Mouse (Mus musculus): ENCODE data around the gene Pnliprp2. TPM values are rescaled to one million over a fixed set of nuclear protein-coding genes. Genes with fewer than 3 reads are reported as not detected.
A peak's percentile ranks its signal among the peaks of the same experiment; 100 is the strongest.

Gene Pnliprp2
- polyA plus RNA-seq, 1 experiment from 2014 or later: 0.24 TPM

DNA sequence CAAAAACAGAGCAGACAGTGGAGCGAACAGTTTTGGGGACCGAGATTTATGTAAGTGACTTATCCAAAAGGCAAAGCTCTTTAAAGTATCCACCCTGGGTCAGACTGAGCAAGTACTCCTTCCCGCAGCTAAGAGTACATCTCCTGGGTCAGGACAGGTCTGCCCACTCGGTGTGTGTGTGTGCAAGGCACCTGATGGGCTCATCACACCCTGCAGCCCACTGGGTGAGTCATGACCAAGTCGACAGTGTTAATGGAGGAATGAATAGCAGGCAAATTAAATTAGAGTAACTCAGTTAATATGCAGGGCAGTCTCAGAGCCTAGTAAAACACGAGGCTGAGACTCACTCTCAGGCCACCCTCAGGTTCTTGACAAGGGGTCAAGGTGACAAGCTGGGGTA is 49.3 kb downstream of the Pnliprp2 start:
- Histone ChIP-seq H3K36me3 (replicated peaks) (0 out of 2 replicates have a peak, but pooled peaks cover under 1% of the 10 kb centered on the region), H3K4me1 (no peaks in the 10 kb centered on the region), H3K27ac (no peak overlapping the region), H3K4me3 (no peak overlapping the region), H3K9me3 (no peaks in the 10 kb centered on the region), H3K27me3 (ENCODE audit: poor library complexity, severe bottlenecking) (no peaks in the 10 kb centered on the region)
- DNase-seq (ENCODE audit: extremely low spot score, low spot score): no peak
- WGBS: 82% methylated on average over 6 of the region's 6 CpGs

DNA sequence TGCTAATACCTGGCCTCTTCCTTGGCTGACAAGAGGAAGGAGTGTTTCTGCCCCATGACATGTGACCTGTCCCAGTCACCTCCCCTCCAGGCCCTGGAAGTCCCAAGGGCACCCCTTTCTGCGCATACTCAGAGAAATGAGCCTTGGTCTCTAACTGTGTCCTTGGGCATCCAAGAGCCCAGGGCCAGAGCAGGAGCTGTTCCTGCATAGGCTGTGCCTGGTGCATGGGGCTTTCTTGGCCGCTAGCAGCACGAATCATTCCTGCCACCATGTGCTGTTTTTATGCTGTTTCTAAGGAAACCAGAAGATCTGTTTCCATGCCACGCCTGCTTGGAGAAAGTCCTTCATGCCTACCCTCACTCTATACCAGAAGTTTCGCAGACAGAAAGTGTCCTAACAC is 51.0 kb downstream of the Pnliprp2 start:
- Histone ChIP-seq H3K4me1 (no peaks in the 10 kb centered on the region), H3K4me3 (no peak overlapping the region), H3K27ac (no peak overlapping the region), H3K36me3 (replicated peaks) (no peaks in the 10 kb centered on the region), H3K9me3 (no peaks in the 10 kb centered on the region), H3K27me3 (ENCODE audit: poor library complexity, severe bottlenecking) (no peaks in the 10 kb centered on the region)
- no peak for DNase-seq (ENCODE audit: extremely low spot score, low spot score)
- WGBS: 88% methylated on average over 5 of the region's 5 CpGs

GRCm38 (mm10) chr19:58815179-58815922 is 55.8 kb downstream of the Pnliprp2 start:
- Histone ChIP-seq H3K4me1 (no peaks in the 10 kb centered on the region), H3K4me3 (no peak overlapping the region), H3K27ac (no peak overlapping the region), H3K36me3 (replicated peaks) (no peaks in the 10 kb centered on the region), H3K27me3 (ENCODE audit: poor library complexity, severe bottlenecking) (no peaks in the 10 kb centered on the region), H3K9me3 (no peaks in the 10 kb centered on the region)
- DNase-seq (ENCODE audit: extremely low spot score, low spot score): no peak
- WGBS: 90% methylated on average over 13 of the region's 13 CpGs

- no peaks in the 10 kb centered on the region for H3K4me1 ChIP-seq
- 89% methylated on average over 17 of the region's 17 CpGs for WGBS
- H3K36me3 ChIP-seq (replicated peaks): no peaks in the 10 kb centered on the region
- no peaks in the 10 kb centered on the region for H3K27me3 ChIP-seq (ENCODE audit: poor library complexity, severe bottlenecking)
- DNase-seq (ENCODE audit: extremely low spot score, low spot score): no peak
- no peak overlapping the region for H3K27ac ChIP-seq
- no peak overlapping the region for H3K4me3 ChIP-seq
- no peaks in the 10 kb centered on the region for H3K9me3 ChIP-seq
These were observed 57.0 kb downstream of the Pnliprp2 start for GRCm38 (mm10) chr19:58816453-58817041.

GRCm38 (mm10) chr19:58817398-58817797 is 57.9 kb downstream of the Pnliprp2 start:
- WGBS: 90% methylated on average over 11 of the region's 11 CpGs
- Histone ChIP-seq H3K4me1 (no peaks in the 10 kb centered on the region), H3K4me3 (no peak overlapping the region), H3K27ac (no peak overlapping the region), H3K27me3 (ENCODE audit: poor library complexity, severe bottlenecking) (no peaks in the 10 kb centered on the region), H3K9me3 (no peaks in the 10 kb centered on the region), H3K36me3 (replicated peaks) (no peaks in the 10 kb centered on the region)
- DNase-seq (ENCODE audit: extremely low spot score, low spot score): no peak

DNA sequence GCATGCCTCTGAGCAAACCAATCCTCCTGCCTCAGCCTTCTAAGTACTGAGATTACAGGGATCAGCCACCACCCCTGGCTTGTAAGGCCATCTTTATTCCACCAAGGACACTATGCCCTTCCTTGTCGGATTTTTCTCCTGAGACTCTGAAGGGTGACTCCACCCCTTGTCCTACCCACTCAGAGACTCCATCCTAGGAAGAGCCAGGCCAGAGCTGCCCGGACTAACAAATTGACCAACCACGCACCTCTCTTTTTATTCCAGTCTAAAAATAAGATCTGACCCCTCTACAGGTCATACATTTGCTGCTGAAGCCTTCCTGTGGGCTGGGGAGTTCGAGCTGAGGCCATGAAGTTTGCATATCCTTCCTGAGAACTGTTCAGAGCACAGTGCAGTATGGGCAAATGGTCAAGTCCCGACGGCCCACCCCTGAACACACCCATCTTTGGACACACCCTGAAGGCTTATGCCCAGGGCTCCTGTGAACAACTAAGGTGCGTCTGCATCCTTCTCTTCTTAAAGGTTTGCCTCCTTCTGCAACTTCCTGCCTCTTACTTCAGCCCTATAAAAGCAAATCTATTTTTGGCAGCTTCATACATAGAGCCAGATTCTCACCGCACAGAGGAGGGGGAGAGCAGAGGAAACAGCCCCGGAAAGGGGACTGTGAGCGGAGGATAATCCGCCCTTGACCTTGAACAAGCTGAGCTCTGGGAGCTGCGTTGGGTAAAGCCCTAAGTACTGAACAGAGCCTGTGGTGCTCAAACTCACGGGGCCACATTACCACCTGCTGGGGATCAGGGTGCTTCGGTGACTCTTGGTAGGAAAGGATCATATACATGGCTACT is 59.3 kb downstream of the Pnliprp2 start:
- DNase-seq (ENCODE audit: extremely low spot score, low spot score): no peak
- Histone ChIP-seq H3K4me1 (no peaks in the 10 kb centered on the region), H3K36me3 (replicated peaks) (no peaks in the 10 kb centered on the region), H3K27me3 (ENCODE audit: poor library complexity, severe bottlenecking) (no peaks in the 10 kb centered on the region), H3K27ac (no peak overlapping the region), H3K4me3 (no peak overlapping the region), H3K9me3 (no peaks in the 10 kb centered on the region)
- WGBS: 87% methylated on average over 14 of the region's 14 CpGs

DNA sequence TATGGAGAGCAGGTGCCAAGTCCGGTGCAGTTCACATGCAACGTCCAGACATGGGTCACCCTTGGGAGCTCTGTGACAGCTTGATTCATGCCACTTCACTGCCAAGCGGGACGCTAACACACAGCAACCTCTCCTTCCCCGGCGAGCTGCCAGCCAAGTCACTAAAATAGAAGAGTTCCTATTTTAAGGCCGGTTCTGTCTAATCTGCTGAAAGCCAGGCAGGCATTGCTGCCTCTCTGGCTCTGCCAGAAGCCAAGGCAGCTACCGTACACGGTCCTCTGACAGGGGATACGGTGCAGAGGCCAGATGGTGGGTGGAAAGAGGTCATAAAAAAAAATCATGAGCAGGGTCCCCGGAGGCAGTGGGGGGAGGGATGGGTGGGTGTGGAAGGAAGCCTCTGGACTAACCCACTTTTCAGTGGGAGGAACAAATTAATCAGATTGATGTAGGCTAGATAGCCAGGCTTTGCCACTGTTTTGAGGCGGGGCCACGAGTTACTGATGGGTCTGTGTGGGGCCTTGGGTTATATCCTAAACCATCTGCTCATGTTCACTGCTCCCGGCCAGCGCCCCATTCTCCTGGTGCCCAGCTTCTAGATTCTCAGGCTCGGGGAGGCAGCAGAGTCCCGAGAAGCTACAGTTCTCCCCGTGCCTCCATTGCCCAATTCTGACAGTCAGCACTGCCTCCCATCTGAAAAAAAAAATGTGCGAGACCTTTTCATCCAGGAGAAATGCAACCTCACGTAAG is 63.1 kb downstream of the Pnliprp2 start:
- H3K9me3 ChIP-seq: no peaks in the 10 kb centered on the region
- no peak for DNase-seq (ENCODE audit: extremely low spot score, low spot score)
- 91% methylated on average over 20 of the region's 20 CpGs for WGBS
- 0 out of 2 replicates have a peak overlapping the region, but pooled peaks have one; percentile 20 for H3K27ac ChIP-seq
- H3K4me3 ChIP-seq: no peak overlapping the region
- H3K27me3 ChIP-seq (ENCODE audit: poor library complexity, severe bottlenecking): no peaks in the 10 kb centered on the region
- no peaks in the 10 kb centered on the region for H3K36me3 ChIP-seq (replicated peaks)
- H3K4me1 ChIP-seq: no peaks in the 10 kb centered on the region

GRCm38 (mm10) chr19:58823301-58823700 is 63.8 kb downstream of the Pnliprp2 start:
- 95% methylated on average over 3 of the region's 3 CpGs for WGBS
- no peak for DNase-seq (ENCODE audit: extremely low spot score, low spot score)
- Histone ChIP-seq H3K4me3 (no peak overlapping the region), H3K9me3 (no peaks in the 10 kb centered on the region), H3K4me1 (no peaks in the 10 kb centered on the region), H3K27ac (no peak overlapping the region), H3K27me3 (ENCODE audit: poor library complexity, severe bottlenecking) (no peaks in the 10 kb centered on the region), H3K36me3 (replicated peaks) (no peaks in the 10 kb centered on the region)

DNA sequence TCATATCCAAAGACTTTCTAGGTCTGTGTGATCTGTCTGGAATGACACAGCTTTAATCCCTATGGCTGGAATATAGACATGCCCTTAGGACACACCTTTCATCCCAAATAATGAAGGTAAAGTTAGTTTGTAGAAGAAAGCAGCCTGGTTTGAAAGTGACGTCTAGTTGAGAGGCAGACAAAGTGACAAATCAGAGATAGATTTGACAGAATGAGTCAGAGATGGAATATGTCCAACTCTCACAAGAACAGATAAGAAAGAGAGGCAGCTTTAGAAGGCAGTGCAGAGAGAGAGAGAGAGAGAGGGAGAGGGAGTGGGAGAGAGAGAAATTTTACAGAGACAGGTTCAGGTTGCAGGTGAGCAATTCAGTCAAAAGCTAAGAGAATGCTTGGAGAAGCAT is 64.8 kb downstream of the Pnliprp2 start:
- no peak overlapping the region for H3K4me3 ChIP-seq
- H3K27me3 ChIP-seq (ENCODE audit: poor library complexity, severe bottlenecking): no peaks in the 10 kb centered on the region
- 87% methylated on average over 1 of the region's 1 CpGs for WGBS
- no peaks in the 10 kb centered on the region for H3K4me1 ChIP-seq
- H3K27ac ChIP-seq: no peak overlapping the region
- no peak for DNase-seq (ENCODE audit: extremely low spot score, low spot score)
- no peaks in the 10 kb centered on the region for H3K9me3 ChIP-seq
- H3K36me3 ChIP-seq (replicated peaks): no peaks in the 10 kb centered on the region

Other genes starting within 250 kb of the Pnliprp2 start
- gene Ccdc172, start 247.7 kb upstream of the Pnliprp2 start, polyA plus RNA-seq (2016; fragmentation: Nextera tagmentation; extraction: Ambion mirVana): not detected in 2 replicates
- gene Pnlip, start 107.2 kb upstream of the Pnliprp2 start, polyA plus RNA-seq (2016; fragmentation: Nextera tagmentation; extraction: Ambion mirVana): not detected in 2 replicates
- gene Pnliprp1, start 30.8 kb upstream of the Pnliprp2 start, polyA plus RNA-seq (2016; fragmentation: Nextera tagmentation; extraction: Ambion mirVana): not detected in 2 replicates
- gene 1700019N19Rik, start 34.7 kb downstream of the Pnliprp2 start, polyA plus RNA-seq (2016; fragmentation: Nextera tagmentation; extraction: Ambion mirVana): not detected in 2 replicates
- 1.3 and 1.4 TPM in 2 replicates for gene Eno4, start 183.7 kb downstream of the Pnliprp2 start, polyA plus RNA-seq (2016; fragmentation: Nextera tagmentation; extraction: Ambion mirVana)
- gene Hspa12a, start 183.9 kb downstream of the Pnliprp2 start, polyA plus RNA-seq (2016; fragmentation: Nextera tagmentation; extraction: Ambion mirVana): 5.7 and 7.2 TPM in 2 replicates